Mouse (Mus musculus) kidney, embryonic 14.5 days (tissue): ENCODE measurements around the gene Usp25. TPM values are rescaled to one million over a fixed set of nuclear protein-coding genes. Genes with fewer than 3 reads are reported as not detected.
A peak's percentile ranks its signal among the peaks of the same experiment; 100 is the strongest.

Experiments
- ATAC-seq: fragments of 200-750 bp; cut with Nextera tagmentation; 2 replicates; pipeline ENCODE4 v1.8.0; 2017; ENCODE audit warnings: moderate number of reproducible peaks, mild to moderate bottlenecking, moderate TSS enrichment, moderate library complexity; ENCODE audit not compliant: low FRiP score, low TSS enrichment
- H3K27ac ChIP-seq: fragments of 300-500 bp; sonication (generic); 2 replicates; pipeline ENCODE4 v1.5.1; 2014; ENCODE audit warnings: low read depth, mild to moderate bottlenecking, low read length, moderate library complexity, mixed read lengths
- H3K27me3 ChIP-seq: fragments of 300-500 bp; sonication (generic); 2 replicates; pipeline ENCODE4 v1.6.1; 2014; ENCODE audit warnings: mild to moderate bottlenecking, low read length; ENCODE audit not compliant: control insufficient read depth, insufficient read depth
- H3K36me3 ChIP-seq: fragments of 300-500 bp; sonication (generic); 2 replicates; pipeline ENCODE4 v1.6.1; 2014; ENCODE audit warnings: low read length, mixed read lengths; ENCODE audit not compliant: control insufficient read depth, insufficient read depth
- H3K4me1 ChIP-seq: fragments of 300-500 bp; sonication (generic); 2 replicates; pipeline ENCODE4 v1.6.1; 2014; ENCODE audit warnings: low read length, mixed read lengths; ENCODE audit not compliant: control insufficient read depth, insufficient read depth
- H3K4me2 ChIP-seq: fragments of 300-500 bp; sonication (generic); replicated peaks from 2 replicates; pipeline ENCODE4 v1.6.1; 2014; ENCODE audit warnings: low read depth, mild to moderate bottlenecking, low read length
- H3K4me3 ChIP-seq: fragments of 300-500 bp; sonication (generic); 2 replicates; pipeline ENCODE4 v1.5.1; 2014; ENCODE audit warnings: mild to moderate bottlenecking, low read length
- H3K9ac ChIP-seq: fragments of 300-500 bp; sonication (generic); 2 replicates; pipeline ENCODE4 v1.6.1; 2014; ENCODE audit warnings: low read depth, mild to moderate bottlenecking, low read length, moderate library complexity
- H3K9me3 ChIP-seq: fragments of 300-500 bp; sonication (generic); 2 replicates; pipeline ENCODE4 v1.6.1; 2016; ENCODE audit warnings: low read length; ENCODE audit not compliant: control insufficient read depth
- WGBS: fragments of 180-500 bp; shearing (Covaris S2); extraction: QIAGEN DNeasy Blood & Tissue Kit; methylation state at CpG from one replicate; pipeline ENCODE4 v1.1.7; 2014; 5-methylcytosine and 5-hydroxymethylcytosine counted together
- polyA plus RNA-seq: library from polyadenylated mRNA; unstranded; fragments of >200 nt; fragmentation: Nextera tagmentation; extraction: Ambion mirVana; gene quantifications from 2 replicates; pipeline ENCODE4 v1.2.1, GENCODE M21; 2014

Usp25 gene
- polyA plus RNA-seq, 1 experiment from 2014 or later, result 31.5 TPM

DNA sequence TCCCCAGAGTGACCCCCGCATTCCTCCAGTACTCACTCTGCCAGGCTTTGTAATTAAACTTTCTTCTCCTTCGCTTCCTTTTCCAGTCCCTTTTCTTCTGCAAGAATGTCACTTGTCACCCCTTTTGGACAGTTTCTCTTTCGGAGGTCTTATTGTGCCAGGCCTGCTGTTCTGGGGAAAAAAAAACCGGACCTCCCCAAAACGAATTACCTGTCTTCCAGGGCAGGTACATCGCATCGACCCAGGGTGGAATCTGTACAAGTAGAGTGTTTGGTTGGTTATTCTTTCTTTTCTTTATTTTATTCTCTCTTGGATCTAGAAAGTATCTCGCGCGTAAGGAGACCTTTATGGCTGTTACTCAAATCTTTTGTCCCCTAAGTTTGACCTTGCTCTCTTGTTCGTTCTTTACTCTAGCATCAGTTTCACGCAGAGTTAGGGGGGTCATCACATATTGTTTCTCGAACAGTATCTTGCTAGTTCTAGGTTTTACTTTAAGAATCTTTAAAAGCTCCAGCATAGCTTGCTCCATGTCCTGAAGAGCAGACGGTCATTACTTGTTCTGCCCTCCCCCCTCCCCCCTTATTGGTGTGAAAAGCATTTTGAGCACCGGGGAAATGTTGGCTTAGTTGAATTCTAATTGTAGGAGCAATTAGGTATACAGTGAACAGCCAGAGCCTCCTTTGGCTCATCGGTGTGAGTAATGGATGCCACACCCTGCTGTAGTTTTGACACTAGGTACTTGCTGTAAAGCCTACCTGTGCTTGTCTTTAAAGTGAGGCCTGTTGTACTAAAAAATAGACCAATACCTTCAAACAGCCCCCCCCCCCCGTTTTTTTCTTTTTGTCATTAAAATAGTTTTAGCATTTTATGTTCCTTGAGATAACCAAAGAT lies 1.1 kb downstream of the Usp25 start:
- H3K4me2 ChIP-seq, result peak overlapping the region; percentile 58
- peak overlapping the region; percentile 61 for H3K4me3 ChIP-seq
- no peaks in the 10 kb centered on the region for H3K36me3 ChIP-seq
- WGBS, result 2% methylated on average over 17 of the region's 17 CpGs
- no peak for ATAC-seq
- peak overlapping the region; percentile 72 for H3K27ac ChIP-seq
- H3K27me3 ChIP-seq, result no peaks in the 10 kb centered on the region
- H3K9ac ChIP-seq, result peak overlapping the region; percentile 85
- H3K9me3 ChIP-seq, result no peaks in the 10 kb centered on the region
- peaks cover 5% of the 10 kb centered on the region; the same call in 1 of the 2 replicates for H3K4me1 ChIP-seq

GRCm38 (mm10) chr16:77015380-77016346 lies 2.2 kb downstream of the Usp25 start:
- no peaks in the 10 kb centered on the region for H3K36me3 ChIP-seq
- whole genome bisulfite sequencing, result 58% methylated on average over 4 of the region's 4 CpGs
- peaks cover 5% of the 10 kb centered on the region; the same call in 1 of the 2 replicates for H3K4me1 ChIP-seq
- peak overlapping the region; percentile 58 for H3K4me2 ChIP-seq
- H3K27me3 ChIP-seq, result no peaks in the 10 kb centered on the region
- H3K4me3 ChIP-seq, result peak overlapping the region; percentile 61
- H3K9ac ChIP-seq, result no peak overlapping the region
- no peak for ATAC-seq
- H3K27ac ChIP-seq, result no peak overlapping the region
- no peaks in the 10 kb centered on the region for H3K9me3 ChIP-seq

GRCm38 (mm10) chr16:77017931-77018330 lies 4.4 kb downstream of the Usp25 start:
- WGBS, result 68% methylated on average over 7 of the region's 7 CpGs

GRCm38 (mm10) chr16:77020190-77020589 lies 6.7 kb downstream of the Usp25 start:
- Histone ChIP-seq H3K9ac (no peak overlapping the region), H3K4me2 (no peak overlapping the region), H3K9me3 (peaks cover 11% of the 10 kb centered on the region), H3K27me3 (no peaks in the 10 kb centered on the region), H3K36me3 (peaks cover 3% of the 10 kb centered on the region; the same call in 1 of the 2 replicates), H3K27ac (no peak overlapping the region), H3K4me1 (peaks cover 3% of the 10 kb centered on the region; the same call in 1 of the 2 replicates), H3K4me3 (no peak overlapping the region)
- 54% methylated on average over 3 of the region's 3 CpGs for WGBS
- ATAC-seq, result 0 out of 2 replicates have a peak, but pooled peaks have one; percentile 29

More at GRCm38 (mm10) chr16:77017931-77018330, 4.4 kb downstream of the Usp25 start:
- no peak for ATAC-seq
- no peaks in the 10 kb centered on the region for H3K27me3 ChIP-seq
- no peak overlapping the region for H3K27ac ChIP-seq
- H3K9ac ChIP-seq, result no peak overlapping the region
- no peaks in the 10 kb centered on the region for H3K9me3 ChIP-seq
- no peak overlapping the region for H3K4me3 ChIP-seq
- H3K4me1 ChIP-seq, result peaks cover 5% of the 10 kb centered on the region; the same call in 1 of the 2 replicates
- H3K36me3 ChIP-seq, result no peaks in the 10 kb centered on the region
- H3K4me2 ChIP-seq, result no peak overlapping the region

DNA sequence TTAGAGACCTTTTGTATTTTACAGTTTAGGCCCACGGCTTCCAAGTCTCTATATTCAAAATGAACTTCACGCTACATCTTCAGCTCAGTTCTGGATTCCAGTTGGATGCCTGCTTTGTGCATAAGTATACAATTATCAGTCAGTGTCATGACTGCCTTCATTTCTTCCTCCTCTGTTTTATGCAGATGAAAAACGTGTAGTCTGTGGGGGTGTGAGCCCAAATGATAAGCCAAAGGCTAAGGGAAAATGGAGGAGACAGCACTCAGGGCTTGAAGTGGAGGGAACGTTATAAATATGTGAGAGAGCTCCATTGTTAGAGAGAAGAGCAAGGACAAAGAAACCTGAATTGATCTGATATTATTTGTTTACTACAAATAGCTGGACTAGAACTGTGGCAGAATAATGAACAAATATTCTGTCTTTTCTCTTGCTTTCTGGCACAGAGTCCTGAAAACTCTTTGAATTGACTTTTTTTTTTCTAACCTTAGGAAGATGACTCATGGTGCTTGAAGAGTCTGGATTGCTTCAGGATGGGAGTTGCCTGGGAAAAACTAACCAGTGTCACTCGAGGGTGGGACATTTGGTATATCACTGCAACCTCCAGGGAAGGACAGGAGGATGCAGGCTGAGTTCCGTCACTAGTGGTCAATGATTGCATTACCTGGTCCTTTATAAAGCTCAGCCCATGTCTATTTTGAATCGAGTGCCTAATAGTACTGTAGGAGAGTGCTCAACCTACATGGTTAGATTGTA lies 10.3 kb downstream of the Usp25 start:
- no peak for ATAC-seq
- WGBS, result 88% methylated on average over 7 of the region's 7 CpGs
- Histone ChIP-seq H3K27ac (no peak overlapping the region), H3K4me2 (no peak overlapping the region), H3K27me3 (no peaks in the 10 kb centered on the region), H3K9ac (no peak overlapping the region), H3K36me3 (peaks cover 3% of the 10 kb centered on the region; the same call in 1 of the 2 replicates), H3K4me3 (no peak overlapping the region), H3K9me3 (peaks cover 12% of the 10 kb centered on the region), H3K4me1 (peaks cover 5% of the 10 kb centered on the region; the same call in 1 of the 2 replicates)

DNA sequence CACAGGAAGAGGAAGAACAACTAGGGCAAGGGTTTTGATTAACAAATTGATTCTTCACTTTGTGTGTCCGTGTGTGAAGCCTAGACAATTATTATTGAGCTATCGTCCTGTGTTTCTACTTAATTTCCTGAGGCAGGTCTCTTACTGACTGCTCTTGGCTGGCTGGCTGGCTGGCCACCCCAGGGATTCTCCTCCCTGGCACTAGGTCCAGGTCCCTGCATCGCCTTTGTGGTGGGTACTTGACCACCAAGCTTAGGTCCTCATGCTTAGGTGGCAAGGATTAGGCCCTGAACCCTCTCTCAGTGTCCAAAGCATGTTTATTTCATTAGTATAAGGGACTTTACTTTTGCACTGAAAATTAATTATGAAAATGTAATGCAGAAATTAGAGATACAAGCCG lies 12.6 kb downstream of the Usp25 start:
- Histone ChIP-seq H3K4me3 (no peak overlapping the region), H3K27me3 (no peaks in the 10 kb centered on the region), H3K4me2 (no peak overlapping the region), H3K9me3 (peaks cover 12% of the 10 kb centered on the region), H3K36me3 (peaks cover 3% of the 10 kb centered on the region; the same call in 1 of the 2 replicates), H3K27ac (no peak overlapping the region), H3K4me1 (peaks cover 9% of the 10 kb centered on the region; the same call in 1 of the 2 replicates), H3K9ac (no peak overlapping the region)
- WGBS, result 90% methylated on average over 4 of the region's 4 CpGs
- no peak for ATAC-seq

GRCm38 (mm10) chr16:77026933-77027332 lies 13.4 kb downstream of the Usp25 start:
- 90% methylated on average over 6 of the region's 6 CpGs for WGBS
- Histone ChIP-seq H3K9me3 (peaks cover 12% of the 10 kb centered on the region), H3K4me1 (peaks cover 9% of the 10 kb centered on the region; the same call in 1 of the 2 replicates)

More at GRCm38 (mm10) chr16:77026933-77027332, 13.4 kb downstream of the Usp25 start:
- no peak overlapping the region for H3K4me3 ChIP-seq
- H3K4me2 ChIP-seq, result no peak overlapping the region
- H3K27ac ChIP-seq, result no peak overlapping the region
- H3K9ac ChIP-seq, result no peak overlapping the region
- ATAC-seq, result no peak
- H3K36me3 ChIP-seq, result peaks cover 3% of the 10 kb centered on the region; the same call in 1 of the 2 replicates
- H3K27me3 ChIP-seq, result no peaks in the 10 kb centered on the region
